Mouse (Mus musculus) heart, embryonic 15.5 days (tissue): ENCODE measurements around the gene Exoc3. TPM values are rescaled to one million over a fixed set of nuclear protein-coding genes. Genes with fewer than 3 reads are reported as not detected.
A peak's percentile ranks its signal among the peaks of the same experiment; 100 is the strongest.

Experiments used
- ATAC-seq: fragments of 200-750 bp; cut with Nextera tagmentation; replicated peaks from 2 replicates; pipeline ENCODE4 v1.8.0; 2017; ENCODE audit warnings: low read depth, moderate TSS enrichment; ENCODE audit not compliant: insufficient number of reproducible peaks, insufficient read depth, low FRiP score
- H3K27ac ChIP-seq: fragments of 300-500 bp; sonication (generic); 2 replicates; pipeline ENCODE4 v1.5.1; 2015; ENCODE audit warnings: mild to moderate bottlenecking, inconsistent platforms
- H3K27me3 ChIP-seq: fragments of 300-500 bp; sonication (generic); 2 replicates; pipeline ENCODE4 v1.6.1; 2015; ENCODE audit warnings: inconsistent platforms
- H3K36me3 ChIP-seq: fragments of 300-500 bp; sonication (generic); 2 replicates; pipeline ENCODE4 v1.6.1; 2015; ENCODE audit warnings: mild to moderate bottlenecking, inconsistent platforms
- H3K4me1 ChIP-seq: fragments of 300-500 bp; sonication (generic); replicated peaks from 2 replicates; pipeline ENCODE4 v1.6.1; 2015; ENCODE audit warnings: inconsistent platforms
- H3K4me2 ChIP-seq: fragments of 300-500 bp; sonication (generic); 2 replicates; pipeline ENCODE4 v1.6.1; 2015; ENCODE audit warnings: inconsistent platforms, mild to moderate bottlenecking, moderate library complexity
- H3K4me3 ChIP-seq: fragments of 300-500 bp; sonication (generic); 2 replicates; pipeline ENCODE4 v1.5.1; 2015; ENCODE audit warnings: mild to moderate bottlenecking, inconsistent platforms
- H3K9ac ChIP-seq: fragments of 300-500 bp; sonication (generic); 2 replicates; pipeline ENCODE4 v1.6.1; 2015; ENCODE audit warnings: mild to moderate bottlenecking, inconsistent platforms
- H3K9me3 ChIP-seq: fragments of 300-500 bp; sonication (generic); replicated peaks from 2 replicates; pipeline ENCODE4 v1.6.1; 2016; ENCODE audit warnings: inconsistent platforms
- WGBS: fragments of 180-500 bp; shearing (Covaris S2); methylation state at CpG from one replicate; pipeline ENCODE4 v1.1.7; 2015; ENCODE audit warnings: mixed read lengths; 5-methylcytosine and 5-hydroxymethylcytosine counted together
- polyA plus RNA-seq: library from polyadenylated mRNA; unstranded; fragments of >200 nt; fragmentation: Nextera tagmentation; extraction: Ambion mirVana; gene quantifications from 2 replicates; pipeline ENCODE4 v1.2.1, GENCODE M21; 2015

Gene Exoc3
- 57.0 and 61.2 TPM in 2 replicates for polyA plus RNA-seq

- Histone ChIP-seq H3K9ac (peak within 1 kb of the TSS; percentile 80), H3K27ac (peak within 1 kb of the TSS; percentile 96), H3K27me3 (0 out of 2 replicates have a peak, but pooled peaks cover 10% of the 10 kb centered on the region), H3K4me3 (peak within 1 kb of the TSS; percentile 73), H3K4me2 (peak within 1 kb of the TSS; percentile 77), H3K9me3 (no peaks in the 10 kb centered on the region), H3K4me1 (peaks cover 15% of the 10 kb centered on the region), H3K36me3 (peaks cover 16% of the 10 kb centered on the region; the same call in 1 of the 2 replicates)
- WGBS: under 1% methylated on average over 39 of the region's 39 CpGs
- peak; percentile 90 for ATAC-seq
Observed at GRCm38 (mm10) chr13:74208317-74208985, at the start of gene Exoc3. Exoc3 (minus strand) TSS chr13:74208732.

GRCm38 (mm10) chr13:74246494-74246893 is 38.0 kb upstream of the Exoc3 start:
- no peaks in the 10 kb centered on the region for H3K27me3 ChIP-seq
- H3K36me3 ChIP-seq: no peaks in the 10 kb centered on the region
- ATAC-seq: no peak
- no peak overlapping the region for H3K9ac ChIP-seq
- no peak overlapping the region for H3K4me2 ChIP-seq
- H3K4me3 ChIP-seq: no peak overlapping the region
- H3K4me1 ChIP-seq: peaks cover 18% of the 10 kb centered on the region
- no peaks in the 10 kb centered on the region for H3K9me3 ChIP-seq
- H3K27ac ChIP-seq: peak overlapping the region; percentile 82; the same call in 1 of the 2 replicates

GRCm38 (mm10) chr13:74245899-74246231 is 37.3 kb upstream of the Exoc3 start:
- 55% methylated on average over 4 of the region's 4 CpGs for WGBS
- peak overlapping the region; percentile 54 for H3K4me2 ChIP-seq
- H3K9ac ChIP-seq: peak overlapping the region; percentile 3; the same call in 1 of the 2 replicates
- H3K4me1 ChIP-seq: peaks cover 18% of the 10 kb centered on the region
- H3K27ac ChIP-seq: peak overlapping the region; percentile 82
- peak overlapping the region; percentile 17 for H3K4me3 ChIP-seq
- no peaks in the 10 kb centered on the region for H3K27me3 ChIP-seq
- H3K9me3 ChIP-seq: no peaks in the 10 kb centered on the region
- ATAC-seq: peak; percentile 43; the same call in 1 of the 2 replicates
- no peaks in the 10 kb centered on the region for H3K36me3 ChIP-seq

- Histone ChIP-seq H3K9ac (peak overlapping the region; percentile 3; the same call in 1 of the 2 replicates), H3K4me2 (peak overlapping the region; percentile 54), H3K27me3 (no peaks in the 10 kb centered on the region), H3K4me3 (peak overlapping the region; percentile 17), H3K9me3 (no peaks in the 10 kb centered on the region), H3K27ac (peak overlapping the region; percentile 82), H3K4me1 (peaks cover 18% of the 10 kb centered on the region), H3K36me3 (no peaks in the 10 kb centered on the region)
- 23% methylated on average over 17 of the region's 17 CpGs for whole genome bisulfite sequencing
- ATAC-seq: peak; percentile 93
Observed at GRCm38 (mm10) chr13:74245214-74245898, 36.8 kb upstream of the Exoc3 start.

- Histone ChIP-seq H3K9me3 (no peaks in the 10 kb centered on the region), H3K9ac (no peak overlapping the region), H3K4me2 (no peak overlapping the region), H3K27me3 (no peaks in the 10 kb centered on the region), H3K4me1 (no peaks in the 10 kb centered on the region), H3K27ac (no peak overlapping the region), H3K4me3 (no peak overlapping the region), H3K36me3 (no peaks in the 10 kb centered on the region)
- no peak for ATAC-seq
- WGBS: 63% methylated on average over 7 of the region's 7 CpGs
Observed at GRCm38 (mm10) chr13:74237574-74237973, 29.0 kb upstream of the Exoc3 start.

GRCm38 (mm10) chr13:74220659-74221058 is 12.1 kb upstream of the Exoc3 start:
- no peak for ATAC-seq
- Histone ChIP-seq H3K9me3 (no peaks in the 10 kb centered on the region), H3K27me3 (no peaks in the 10 kb centered on the region), H3K36me3 (no peaks in the 10 kb centered on the region), H3K4me1 (no peaks in the 10 kb centered on the region), H3K27ac (no peak overlapping the region), H3K4me3 (no peak overlapping the region), H3K9ac (no peak overlapping the region), H3K4me2 (no peak overlapping the region)
- WGBS: 25% methylated on average over 1 of the region's 1 CpGs

- Histone ChIP-seq H3K4me2 (no peak overlapping the region), H3K36me3 (no peaks in the 10 kb centered on the region), H3K9ac (no peak overlapping the region), H3K9me3 (no peaks in the 10 kb centered on the region), H3K27ac (no peak overlapping the region), H3K4me3 (no peak overlapping the region), H3K4me1 (no peaks in the 10 kb centered on the region), H3K27me3 (no peaks in the 10 kb centered on the region)
- WGBS: 70% methylated on average over 3 of the region's 3 CpGs
- no peak for ATAC-seq
Observed at GRCm38 (mm10) chr13:74218441-74218840, 9.9 kb upstream of the Exoc3 start.

GRCm38 (mm10) chr13:74208986-74209345 is 434 bp upstream of the Exoc3 start:
- Histone ChIP-seq H3K4me2 (peak overlapping the region; percentile 77), H3K27ac (peak overlapping the region; percentile 96), H3K36me3 (peaks cover 11% of the 10 kb centered on the region; the same call in 1 of the 2 replicates), H3K9me3 (no peaks in the 10 kb centered on the region), H3K4me1 (peaks cover 15% of the 10 kb centered on the region), H3K27me3 (0 out of 2 replicates have a peak, but pooled peaks cover 10% of the 10 kb centered on the region), H3K9ac (peak overlapping the region; percentile 80), H3K4me3 (peak overlapping the region; percentile 73)
- 15% methylated on average over 12 of the region's 12 CpGs for WGBS
- peak; percentile 39; the same call in 1 of the 2 replicates for ATAC-seq

GRCm38 (mm10) chr13:74196451-74196850 is 12.1 kb downstream of the Exoc3 start:
- Histone ChIP-seq H3K27me3 (no peaks in the 10 kb centered on the region), H3K9ac (no peak overlapping the region), H3K36me3 (peaks cover 42% of the 10 kb centered on the region), H3K27ac (no peak overlapping the region), H3K4me2 (no peak overlapping the region), H3K4me1 (no peaks in the 10 kb centered on the region), H3K9me3 (no peaks in the 10 kb centered on the region), H3K4me3 (no peak overlapping the region)
- no peak for ATAC-seq
- 75% methylated on average over 3 of the region's 3 CpGs for WGBS

GRCm38 (mm10) chr13:74192613-74193012 is 15.9 kb downstream of the Exoc3 start:
- no peak overlapping the region for H3K4me2 ChIP-seq
- H3K9ac ChIP-seq: no peak overlapping the region
- no peaks in the 10 kb centered on the region for H3K27me3 ChIP-seq
- WGBS: 83% methylated on average over 6 of the region's 6 CpGs
- ATAC-seq: no peak
- H3K9me3 ChIP-seq: no peaks in the 10 kb centered on the region
- H3K4me3 ChIP-seq: no peak overlapping the region
- H3K36me3 ChIP-seq: peaks cover 42% of the 10 kb centered on the region
- no peaks in the 10 kb centered on the region for H3K4me1 ChIP-seq
- no peak overlapping the region for H3K27ac ChIP-seq

GRCm38 (mm10) chr13:74183011-74183695 is 25.4 kb downstream of the Exoc3 start:
- Histone ChIP-seq H3K9ac (no peak overlapping the region), H3K4me2 (no peak overlapping the region), H3K4me3 (no peak overlapping the region), H3K4me1 (no peaks in the 10 kb centered on the region), H3K36me3 (peaks cover 29% of the 10 kb centered on the region), H3K9me3 (no peaks in the 10 kb centered on the region), H3K27me3 (no peaks in the 10 kb centered on the region), H3K27ac (no peak overlapping the region)
- WGBS: 87% methylated on average over 5 of the region's 5 CpGs
- no peak for ATAC-seq
